Mouse (Mus musculus) liver, embryonic 11.5 days (tissue): ENCODE measurements around the gene Sbsn. TPM values are rescaled to one million over a fixed set of nuclear protein-coding genes. Genes with fewer than 3 reads are reported as not detected.

Experiments
- ATAC-seq: fragments of 200-750 bp; cut with Nextera tagmentation; replicated peaks from 2 replicates; pipeline ENCODE4 v1.8.0; 2017; ENCODE audit warnings: moderate number of reproducible peaks, mild to moderate bottlenecking, moderate TSS enrichment, moderate library complexity; ENCODE audit not compliant: low FRiP score
- DNase-seq: peaks from one replicate; pipeline ENCODE4 v3.0.0-alpha.2; 2017; ENCODE audit warnings: low spot score
- H3K27ac ChIP-seq: fragments of 300-500 bp; sonication (generic); 2 replicates; pipeline ENCODE4 v1.5.1; 2014; ENCODE audit warnings: mild to moderate bottlenecking, low read depth, low read length, control low read depth
- H3K27me3 ChIP-seq: fragments of 300-500 bp; sonication (generic); replicated peaks from 2 replicates; pipeline ENCODE4 v1.6.1; 2014; ENCODE audit warnings: low read length, mixed read lengths; ENCODE audit not compliant: control insufficient read depth, insufficient read depth
- H3K36me3 ChIP-seq: fragments of 300-500 bp; sonication (generic); 2 replicates; pipeline ENCODE4 v1.6.1; 2014; ENCODE audit warnings: mild to moderate bottlenecking, low read length, moderate library complexity, mixed read lengths; ENCODE audit not compliant: control insufficient read depth, insufficient read depth
- H3K4me1 ChIP-seq: fragments of 300-500 bp; sonication (generic); replicated peaks from 2 replicates; pipeline ENCODE4 v1.6.1; 2014; ENCODE audit warnings: low read length, mixed read lengths; ENCODE audit not compliant: control insufficient read depth, insufficient read depth
- H3K4me2 ChIP-seq: fragments of 300-500 bp; sonication (generic); 2 replicates; pipeline ENCODE4 v1.6.1; 2014; ENCODE audit warnings: mild to moderate bottlenecking, control low read depth, moderate library complexity
- H3K4me3 ChIP-seq: fragments of 300-500 bp; sonication (generic); 2 replicates; pipeline ENCODE4 v1.5.1; 2014; ENCODE audit warnings: low read depth, low read length, control low read depth
- H3K9ac ChIP-seq: fragments of 300-500 bp; sonication (generic); 2 replicates; pipeline ENCODE4 v1.6.1; 2014; ENCODE audit warnings: low read depth, low read length, control low read depth
- H3K9me3 ChIP-seq: fragments of 300-500 bp; sonication (generic); 2 replicates; pipeline ENCODE4 v1.6.1; 2016; ENCODE audit warnings: low read length, inconsistent platforms, mixed read lengths; ENCODE audit not compliant: control insufficient read depth
- WGBS: fragments of 180-500 bp; shearing (Covaris S2); extraction: QIAGEN DNeasy Blood & Tissue Kit; methylation state at CpG from one replicate; pipeline ENCODE4 v1.1.7; 2014; 5-methylcytosine and 5-hydroxymethylcytosine counted together
- polyA plus RNA-seq: library from polyadenylated mRNA; unstranded; fragments of >200 nt; fragmentation: Nextera tagmentation; extraction: Ambion mirVana; gene quantifications from 2 replicates; pipeline ENCODE4 v1.2.1, GENCODE M21; 2014

The Sbsn gene
- polyA plus RNA-seq, 1 experiment from 2014 or later = 0.07 TPM

DNA sequence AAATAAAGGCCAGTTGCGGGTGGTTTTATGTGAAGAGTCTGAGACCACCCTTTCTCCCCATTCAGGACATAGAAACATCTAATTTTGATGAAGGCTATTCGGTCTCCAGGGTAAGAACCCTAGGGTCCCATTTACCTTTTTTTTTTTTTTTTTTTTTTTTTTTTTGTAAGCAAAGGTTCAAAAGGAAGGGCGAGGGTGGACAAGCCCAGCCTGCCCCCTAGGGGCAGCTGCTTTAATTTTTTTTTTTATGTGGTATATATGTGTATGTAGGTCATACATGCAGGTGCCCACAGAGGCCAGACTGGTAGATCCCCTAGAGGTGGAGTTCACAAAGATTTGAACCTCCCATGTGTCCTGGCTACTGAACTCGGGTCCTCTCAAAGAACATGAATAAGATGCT is 15.1 kb downstream of the Sbsn start:
- ATAC-seq (no peak), DNase-seq (no peak)
- Histone ChIP-seq H3K27me3 (peaks cover 16% of the 10 kb centered on the region), H3K27ac (no peak overlapping the region), H3K36me3 (no peaks in the 10 kb centered on the region), H3K4me3 (no peak overlapping the region), H3K9ac (no peak overlapping the region), H3K4me1 (peaks cover 6% of the 10 kb centered on the region), H3K9me3 (no peaks in the 10 kb centered on the region; the same call in 1 of the 2 replicates), H3K4me2 (no peak overlapping the region)
- 75% methylated on average over 4 of the region's 4 CpGs for whole genome bisulfite sequencing

GRCm38 (mm10) chr7:30769236-30769635 is 18.0 kb downstream of the Sbsn start:
- no peaks in the 10 kb centered on the region for H3K4me1 ChIP-seq
- H3K9ac ChIP-seq = no peak overlapping the region
- H3K9me3 ChIP-seq = no peaks in the 10 kb centered on the region; the same call in 1 of the 2 replicates
- H3K27me3 ChIP-seq = peaks cover 13% of the 10 kb centered on the region
- WGBS = 32% methylated on average over 9 of the region's 9 CpGs
- no peaks in the 10 kb centered on the region for H3K36me3 ChIP-seq
- H3K27ac ChIP-seq = no peak overlapping the region
- no peak overlapping the region for H3K4me2 ChIP-seq
- ATAC-seq = no peak
- no peak for DNase-seq
- H3K4me3 ChIP-seq = no peak overlapping the region

DNA sequence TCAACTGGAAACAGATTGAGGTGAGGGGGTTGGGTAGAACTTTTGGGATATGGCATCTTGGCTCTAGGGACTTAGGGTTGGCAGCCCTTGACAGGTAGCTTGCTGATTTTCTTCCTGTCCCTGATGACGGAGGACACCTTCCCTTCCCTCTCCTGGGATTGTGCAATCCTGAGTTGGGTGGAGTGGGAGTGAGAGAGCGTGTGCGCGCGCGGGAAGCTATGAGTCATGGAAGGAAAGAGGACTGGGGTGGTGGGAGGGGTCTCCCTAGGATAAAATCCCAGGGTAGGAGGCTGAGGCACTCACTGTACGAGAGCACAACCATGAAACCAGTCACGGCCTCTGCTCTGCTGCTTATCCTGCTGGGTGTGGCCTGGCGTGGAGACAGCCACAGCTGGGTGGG is 24.8 kb downstream of the Sbsn start:
- no peak overlapping the region for H3K27ac ChIP-seq
- no peak overlapping the region for H3K4me2 ChIP-seq
- H3K4me3 ChIP-seq = no peak overlapping the region
- H3K9me3 ChIP-seq = no peaks in the 10 kb centered on the region; the same call in 1 of the 2 replicates
- 78% methylated on average over 9 of the region's 9 CpGs for WGBS
- DNase-seq (no peak), ATAC-seq (no peak)
- no peak overlapping the region for H3K9ac ChIP-seq
- no peaks in the 10 kb centered on the region for H3K4me1 ChIP-seq
- H3K27me3 ChIP-seq = no peaks in the 10 kb centered on the region
- H3K36me3 ChIP-seq = no peaks in the 10 kb centered on the region

- ATAC-seq (no peak), DNase-seq (no peak)
- Histone ChIP-seq H3K27me3 (no peaks in the 10 kb centered on the region), H3K36me3 (no peaks in the 10 kb centered on the region), H3K9me3 (no peaks in the 10 kb centered on the region), H3K9ac (no peak overlapping the region), H3K4me2 (no peak overlapping the region), H3K4me3 (no peak overlapping the region), H3K4me1 (no peaks in the 10 kb centered on the region), H3K27ac (no peak overlapping the region)
- WGBS = 58% methylated on average over 7 of the region's 7 CpGs
Measured at GRCm38 (mm10) chr7:30777081-30777579, 25.9 kb downstream of the Sbsn start.

GRCm38 (mm10) chr7:30777911-30778310 is 26.6 kb downstream of the Sbsn start:
- ATAC-seq = no peak
- H3K9me3 ChIP-seq = no peaks in the 10 kb centered on the region
- H3K9ac ChIP-seq = no peak overlapping the region
- no peaks in the 10 kb centered on the region for H3K27me3 ChIP-seq
- H3K4me3 ChIP-seq = no peak overlapping the region
- no peaks in the 10 kb centered on the region for H3K4me1 ChIP-seq
- DNase-seq = no peak
- 60% methylated on average over 1 of the region's 1 CpGs for WGBS
- H3K36me3 ChIP-seq = no peaks in the 10 kb centered on the region
- H3K4me2 ChIP-seq = no peak overlapping the region
- H3K27ac ChIP-seq = no peak overlapping the region

- Histone ChIP-seq H3K9ac (no peak overlapping the region), H3K27me3 (0 out of 2 replicates have a peak, but pooled peaks cover 2% of the 10 kb centered on the region), H3K9me3 (no peaks in the 10 kb centered on the region), H3K4me3 (no peak overlapping the region), H3K4me1 (no peaks in the 10 kb centered on the region), H3K27ac (no peak overlapping the region), H3K36me3 (no peaks in the 10 kb centered on the region), H3K4me2 (no peak overlapping the region)
- DNase-seq (no peak), ATAC-seq (no peak)
- 62% methylated on average over 4 of the region's 4 CpGs for WGBS
Measured at GRCm38 (mm10) chr7:30781792-30782191, 30.5 kb downstream of the Sbsn start.

DNA sequence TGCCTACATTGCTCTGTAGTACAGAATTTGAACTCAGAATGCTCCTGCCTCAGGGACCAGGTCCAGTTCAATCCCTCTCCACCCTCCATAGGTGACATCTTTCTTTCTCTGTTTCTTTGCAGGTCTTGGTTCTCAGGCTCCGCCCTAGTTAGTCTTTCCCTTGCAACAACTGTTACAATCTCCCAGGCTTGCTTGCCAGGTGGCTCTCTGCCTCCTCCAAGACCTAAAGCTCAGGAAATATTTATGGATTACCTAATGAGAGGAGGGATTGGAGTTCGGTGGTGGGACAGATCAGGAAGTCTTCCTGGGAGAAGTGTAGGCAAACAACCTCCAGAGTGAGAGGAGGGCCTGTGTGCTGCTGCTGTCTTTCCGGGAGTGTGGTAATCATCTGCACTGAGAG is 31.4 kb downstream of the Sbsn start:
- no peak for DNase-seq
- H3K27me3 ChIP-seq = 0 out of 2 replicates have a peak, but pooled peaks cover 2% of the 10 kb centered on the region
- no peak for ATAC-seq
- H3K4me1 ChIP-seq = no peaks in the 10 kb centered on the region
- no peak overlapping the region for H3K27ac ChIP-seq
- H3K4me3 ChIP-seq = no peak overlapping the region
- 60% methylated on average over 3 of the region's 3 CpGs for WGBS
- H3K9ac ChIP-seq = no peak overlapping the region
- no peaks in the 10 kb centered on the region for H3K36me3 ChIP-seq
- no peaks in the 10 kb centered on the region for H3K9me3 ChIP-seq
- H3K4me2 ChIP-seq = no peak overlapping the region

- Histone ChIP-seq H3K36me3 (no peaks in the 10 kb centered on the region), H3K9ac (no peak overlapping the region), H3K9me3 (no peaks in the 10 kb centered on the region), H3K27ac (no peak overlapping the region), H3K4me2 (no peak overlapping the region), H3K4me1 (no peaks in the 10 kb centered on the region), H3K4me3 (no peak overlapping the region), H3K27me3 (peaks cover 5% of the 10 kb centered on the region; the same call in 1 of the 2 replicates)
- ATAC-seq = no peak
- WGBS = 50% methylated on average over 1 of the region's 1 CpGs
- DNase-seq = no peak
Measured at GRCm38 (mm10) chr7:30785154-30785553, 33.9 kb downstream of the Sbsn start.

DNA sequence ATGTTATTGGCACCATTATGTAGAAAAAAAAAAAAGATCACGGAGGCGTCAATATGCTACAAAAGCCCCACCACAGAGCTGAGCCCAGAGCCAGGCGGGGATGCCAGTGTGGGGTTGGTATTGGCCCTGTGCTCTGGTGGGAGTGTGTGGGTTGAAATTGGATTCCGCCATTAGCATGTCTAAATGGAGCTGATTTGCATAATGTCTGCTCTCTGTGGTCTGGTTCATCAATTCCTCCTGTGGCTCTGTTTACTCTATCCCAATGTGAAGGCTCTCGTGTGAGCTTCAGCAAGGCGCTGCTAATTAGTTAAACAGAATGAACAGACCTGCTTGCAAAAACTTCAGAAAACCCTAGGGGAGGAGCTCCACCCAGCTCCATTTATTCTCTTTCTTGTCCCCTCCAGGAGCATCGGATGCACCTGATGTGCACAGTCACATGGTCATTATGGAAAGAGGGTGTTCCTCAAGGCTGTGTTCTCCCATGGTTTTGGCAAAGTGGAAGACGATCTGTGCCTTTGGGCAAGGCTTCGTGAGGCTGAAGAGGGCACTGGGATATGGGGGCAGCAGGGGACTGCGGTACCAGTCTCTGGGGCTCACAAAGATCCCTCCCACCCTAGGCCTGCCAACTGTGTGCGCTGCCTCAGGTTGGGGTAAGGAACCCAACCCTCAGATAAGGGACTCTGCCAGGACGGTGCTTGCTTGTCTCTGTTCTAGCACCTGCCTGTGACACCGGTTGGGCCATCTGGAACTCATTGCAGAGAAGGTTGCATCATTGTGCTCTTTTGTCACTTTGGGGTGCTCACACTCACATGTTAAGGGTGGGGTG is 34.7 kb downstream of the Sbsn start:
- no peak for ATAC-seq
- 71% methylated on average over 13 of the region's 13 CpGs for WGBS

More for the DNA sequence above, 34.7 kb downstream of the Sbsn start:
- Histone ChIP-seq H3K4me2 (no peak overlapping the region), H3K9ac (no peak overlapping the region), H3K27me3 (peaks cover 5% of the 10 kb centered on the region; the same call in 1 of the 2 replicates), H3K4me1 (no peaks in the 10 kb centered on the region), H3K27ac (no peak overlapping the region), H3K9me3 (no peaks in the 10 kb centered on the region), H3K4me3 (no peak overlapping the region), H3K36me3 (no peaks in the 10 kb centered on the region)
- no peak for DNase-seq
